Mouse (Mus musculus) embryonic facial prominence, embryonic 14.5 days (tissue): ENCODE results near the gene Sorbs1. TPM values are rescaled to one million over a fixed set of nuclear protein-coding genes. Genes with fewer than 3 reads are reported as not detected.
A peak's percentile ranks its signal among the peaks of the same experiment; 100 is the strongest.

Source experiments
- ATAC-seq: fragments of 200-750 bp; cut with Nextera tagmentation; 2 replicates; pipeline ENCODE4 v1.8.0; 2017; ENCODE audit warnings: low read depth, moderate number of reproducible peaks, moderate TSS enrichment
- DNase-seq: peaks from one replicate; pipeline ENCODE4 v3.0.0-alpha.2; 2015; ENCODE audit warnings: low spot score
- H3K27ac ChIP-seq: fragments of 300-500 bp; sonication (generic); replicated peaks from 2 replicates; pipeline ENCODE4 v1.5.1; 2014; ENCODE audit warnings: low read depth, mild to moderate bottlenecking, low read length, moderate library complexity
- H3K27me3 ChIP-seq: fragments of 300-500 bp; sonication (generic); replicated peaks from 2 replicates; pipeline ENCODE4 v1.6.1; 2014; ENCODE audit warnings: low read length; ENCODE audit not compliant: control insufficient read depth, insufficient read depth
- H3K36me3 ChIP-seq: fragments of 300-500 bp; sonication (generic); 2 replicates; pipeline ENCODE4 v1.6.1; 2014; ENCODE audit warnings: low read length, mixed read lengths; ENCODE audit not compliant: control insufficient read depth, insufficient read depth
- H3K4me1 ChIP-seq: fragments of 300-500 bp; sonication (generic); 2 replicates; pipeline ENCODE4 v1.6.1; 2014; ENCODE audit warnings: antibody characterized with exemption, low read length; ENCODE audit not compliant: control insufficient read depth, insufficient read depth
- H3K4me2 ChIP-seq: fragments of 300-500 bp; sonication (generic); 2 replicates; pipeline ENCODE4 v1.6.1; 2014; ENCODE audit warnings: low read depth, mild to moderate bottlenecking, low read length, moderate library complexity, mixed read lengths
- H3K4me3 ChIP-seq: fragments of 300-500 bp; sonication (generic); 2 replicates; pipeline ENCODE4 v1.5.1; 2014; ENCODE audit warnings: low read depth, mild to moderate bottlenecking, low read length
- H3K9ac ChIP-seq: fragments of 300-500 bp; sonication (generic); 2 replicates; pipeline ENCODE4 v1.6.1; 2014; ENCODE audit warnings: low read depth, mild to moderate bottlenecking, low read length, moderate library complexity, mixed read lengths
- H3K9me3 ChIP-seq: fragments of 300-500 bp; sonication (generic); 2 replicates; pipeline ENCODE4 v1.6.1; 2016; ENCODE audit warnings: low read length; ENCODE audit not compliant: control insufficient read depth
- WGBS: fragments of 180-500 bp; shearing (Covaris S2); extraction: QIAGEN DNeasy Blood & Tissue Kit; methylation state at CpG from one replicate; pipeline ENCODE4 v1.1.7; 2014; 5-methylcytosine and 5-hydroxymethylcytosine counted together
- polyA plus RNA-seq: library from polyadenylated mRNA; unstranded; fragments of >200 nt; fragmentation: Nextera tagmentation; extraction: Ambion mirVana; gene quantifications from 2 replicates; pipeline ENCODE4 v1.2.1, GENCODE M21; 2014

Sorbs1 gene
- polyA plus RNA-seq, 1 experiment from 2014 or later, result 54.1 TPM

GRCm38 (mm10) chr19:40425326-40425725 lies 88.3 kb downstream of the Sorbs1 start:
- no peak overlapping the region for H3K4me3 ChIP-seq
- no peak overlapping the region for H3K4me2 ChIP-seq
- ATAC-seq, result peak; percentile 26
- peak overlapping the region; percentile 50 for H3K27ac ChIP-seq
- H3K9me3 ChIP-seq, result no peaks in the 10 kb centered on the region
- H3K4me1 ChIP-seq, result peaks cover 16% of the 10 kb centered on the region; the same call in 1 of the 2 replicates
- no peaks in the 10 kb centered on the region for H3K27me3 ChIP-seq
- no peak overlapping the region for H3K9ac ChIP-seq
- DNase-seq, result no peak
- 23% methylated on average over 5 of the region's 5 CpGs for WGBS
- no peaks in the 10 kb centered on the region for H3K36me3 ChIP-seq

GRCm38 (mm10) chr19:40421037-40421436 lies 92.5 kb downstream of the Sorbs1 start:
- no peaks in the 10 kb centered on the region for H3K27me3 ChIP-seq
- no peak for ATAC-seq

GRCm38 (mm10) chr19:40419315-40419714 lies 94.3 kb downstream of the Sorbs1 start:
- ATAC-seq (no peak), DNase-seq (no peak)
- Histone ChIP-seq H3K9ac (no peak overlapping the region), H3K9me3 (no peaks in the 10 kb centered on the region), H3K4me1 (no peaks in the 10 kb centered on the region), H3K4me3 (no peak overlapping the region), H3K27ac (no peak overlapping the region), H3K27me3 (no peaks in the 10 kb centered on the region), H3K4me2 (no peak overlapping the region), H3K36me3 (no peaks in the 10 kb centered on the region)
- 73% methylated on average over 7 of the region's 7 CpGs for WGBS

More at GRCm38 (mm10) chr19:40421037-40421436, 92.5 kb downstream of the Sorbs1 start:
- DNase-seq, result no peak
- WGBS, result 62% methylated on average over 7 of the region's 7 CpGs
- Histone ChIP-seq H3K4me2 (no peak overlapping the region), H3K4me1 (peaks cover 10% of the 10 kb centered on the region; the same call in 1 of the 2 replicates), H3K9ac (no peak overlapping the region), H3K9me3 (no peaks in the 10 kb centered on the region), H3K4me3 (no peak overlapping the region), H3K27ac (no peak overlapping the region), H3K36me3 (no peaks in the 10 kb centered on the region)

- H3K27ac ChIP-seq, result no peak overlapping the region
- 72% methylated on average over 8 of the region's 8 CpGs for WGBS
- H3K9me3 ChIP-seq, result no peaks in the 10 kb centered on the region
- no peak overlapping the region for H3K9ac ChIP-seq
- no peak for ATAC-seq
- no peaks in the 10 kb centered on the region for H3K4me1 ChIP-seq
- no peak overlapping the region for H3K4me2 ChIP-seq
- H3K4me3 ChIP-seq, result no peak overlapping the region
- no peaks in the 10 kb centered on the region for H3K27me3 ChIP-seq
- H3K36me3 ChIP-seq, result no peaks in the 10 kb centered on the region
- no peak for DNase-seq
Measured at GRCm38 (mm10) chr19:40417155-40417821, 96.3 kb downstream of the Sorbs1 start.

- 88% methylated on average over 1 of the region's 1 CpGs for WGBS
Measured at GRCm38 (mm10) chr19:40415725-40416124, 97.9 kb downstream of the Sorbs1 start.

GRCm38 (mm10) chr19:40414798-40415475 lies 98.6 kb downstream of the Sorbs1 start:
- H3K27me3 ChIP-seq, result no peaks in the 10 kb centered on the region
- H3K4me2 ChIP-seq, result no peak overlapping the region
- DNase-seq, result no peak
- ATAC-seq, result no peak
- WGBS, result 48% methylated on average over 11 of the region's 11 CpGs
- no peak overlapping the region for H3K9ac ChIP-seq
- H3K4me1 ChIP-seq, result 0 out of 2 replicates have a peak, but pooled peaks cover 6% of the 10 kb centered on the region
- H3K4me3 ChIP-seq, result no peak overlapping the region
- H3K9me3 ChIP-seq, result no peaks in the 10 kb centered on the region
- H3K36me3 ChIP-seq, result no peaks in the 10 kb centered on the region
- H3K27ac ChIP-seq, result peak overlapping the region; percentile 63; the same call in 1 of the 2 replicates

More at GRCm38 (mm10) chr19:40415725-40416124, 97.9 kb downstream of the Sorbs1 start:
- ATAC-seq, result no peak
- no peaks in the 10 kb centered on the region for H3K9me3 ChIP-seq
- no peak for DNase-seq
- H3K4me1 ChIP-seq, result 0 out of 2 replicates have a peak, but pooled peaks cover 3% of the 10 kb centered on the region
- no peak overlapping the region for H3K9ac ChIP-seq
- no peak overlapping the region for H3K4me3 ChIP-seq
- H3K36me3 ChIP-seq, result no peaks in the 10 kb centered on the region
- H3K27me3 ChIP-seq, result no peaks in the 10 kb centered on the region
- no peak overlapping the region for H3K4me2 ChIP-seq
- no peak overlapping the region for H3K27ac ChIP-seq

GRCm38 (mm10) chr19:40414386-40414785 lies 99.2 kb downstream of the Sorbs1 start:
- 60% methylated on average over 6 of the region's 6 CpGs for WGBS
- Histone ChIP-seq H3K27ac (peak overlapping the region; percentile 63; the same call in 1 of the 2 replicates), H3K27me3 (no peaks in the 10 kb centered on the region), H3K9ac (no peak overlapping the region), H3K4me3 (no peak overlapping the region), H3K4me2 (no peak overlapping the region), H3K36me3 (no peaks in the 10 kb centered on the region), H3K4me1 (0 out of 2 replicates have a peak, but pooled peaks cover 6% of the 10 kb centered on the region), H3K9me3 (no peaks in the 10 kb centered on the region)
- no peak for ATAC-seq
- no peak for DNase-seq

- Histone ChIP-seq H3K4me2 (no peak overlapping the region), H3K9me3 (no peaks in the 10 kb centered on the region), H3K36me3 (no peaks in the 10 kb centered on the region), H3K27me3 (no peaks in the 10 kb centered on the region), H3K9ac (no peak overlapping the region), H3K27ac (0 out of 2 replicates have a peak overlapping the region, but pooled peaks have one; percentile 25), H3K4me3 (no peak overlapping the region), H3K4me1 (0 out of 2 replicates have a peak, but pooled peaks cover 6% of the 10 kb centered on the region)
- WGBS, result 52% methylated on average over 6 of the region's 6 CpGs
- DNase-seq (no peak), ATAC-seq (no peak)
Measured at GRCm38 (mm10) chr19:40411379-40411813, 102.2 kb downstream of the Sorbs1 start.
